Mouse (Mus musculus) heart, adult 2 months (tissue): ENCODE data around the gene Irx2.

Experiments
- CTCF ChIP-seq: fragments of 200-600 bp; IDR thresholded peaks from 2 replicates; pipeline ENCODE4 v1.8.1; 2022; ENCODE audit warnings: antibody characterized with exemption, mild to moderate bottlenecking, moderate library complexity
- EP300 ChIP-seq: fragments of 200-500 bp; IDR thresholded peaks from 2 replicates; pipeline ENCODE4 v1.6.1; 2011; ENCODE audit warnings: low read depth, low read length, control low read depth; ENCODE audit not compliant: insufficient read depth
- POLR2A ChIP-seq: fragments of 200-500 bp; IDR thresholded peaks from 2 replicates; pipeline ENCODE4 v1.6.1; 2011; ENCODE audit warnings: mild to moderate bottlenecking, low read depth, low read length, control low read depth; ENCODE audit not compliant: insufficient read depth

DNA sequence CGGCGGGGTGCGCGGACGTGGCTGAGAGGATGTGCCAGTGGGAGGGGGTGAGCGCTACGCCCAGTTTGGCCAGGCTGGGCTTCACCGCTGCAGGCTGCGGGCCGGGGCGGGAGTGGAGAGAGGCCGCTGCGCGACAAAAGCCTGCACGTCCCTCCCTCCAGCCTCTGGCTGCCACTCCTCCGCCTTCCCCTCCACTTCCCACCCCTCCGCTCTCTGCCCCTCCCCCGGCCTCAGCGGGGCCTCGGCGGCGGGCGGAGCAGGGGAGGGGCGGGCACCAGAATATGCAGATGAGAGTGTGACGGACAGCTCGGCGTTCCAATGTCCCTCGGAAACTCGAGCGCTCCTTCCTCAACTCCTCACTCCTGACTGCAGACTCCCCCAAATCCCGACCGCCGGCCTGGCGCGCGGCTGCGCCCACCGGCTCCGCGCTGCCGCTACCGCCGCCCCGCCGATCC is at the start of gene Irx2:
- TF ChIP-seq POLR2A (no peak), EP300 (no peak), CTCF (no peak)
